Mouse (Mus musculus) monocyte, adult 59 days (primary cell): ENCODE measurements around the gene Olfr402. TPM values are rescaled to one million over a fixed set of nuclear protein-coding genes. Genes with fewer than 3 reads are reported as not detected.

Source experiments
- total RNA-seq, 2 experiments: library from RNA; stranded (reverse); gene quantifications; one replicate each; pipeline ENCODE4 v1.2.4; 2023

The Olfr402 gene
- not detected for total RNA-seq

DNA sequence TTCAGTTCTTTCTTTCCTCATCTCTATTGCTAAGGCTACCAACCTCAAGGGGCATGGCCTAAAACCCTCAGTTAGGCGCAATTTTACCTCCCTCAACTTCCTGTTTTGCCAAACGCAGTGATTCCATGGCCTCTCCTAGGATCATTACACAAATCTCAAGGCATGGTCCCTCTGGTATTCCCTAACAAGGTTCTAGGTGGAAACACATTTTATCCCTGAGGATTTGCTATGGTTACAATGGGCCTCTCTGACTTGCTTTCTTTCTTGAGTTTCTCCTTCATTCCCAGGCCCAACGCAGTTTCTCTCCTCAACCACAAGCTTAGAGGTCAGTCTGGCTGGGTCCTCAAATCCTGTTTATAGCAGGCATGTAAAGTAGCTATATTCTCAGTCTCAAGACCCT, at the start of gene Olfr402:
TSS of gene Olfr402 (plus strand) at position 301 of the 400 bp plus-strand sequence.

DNA sequence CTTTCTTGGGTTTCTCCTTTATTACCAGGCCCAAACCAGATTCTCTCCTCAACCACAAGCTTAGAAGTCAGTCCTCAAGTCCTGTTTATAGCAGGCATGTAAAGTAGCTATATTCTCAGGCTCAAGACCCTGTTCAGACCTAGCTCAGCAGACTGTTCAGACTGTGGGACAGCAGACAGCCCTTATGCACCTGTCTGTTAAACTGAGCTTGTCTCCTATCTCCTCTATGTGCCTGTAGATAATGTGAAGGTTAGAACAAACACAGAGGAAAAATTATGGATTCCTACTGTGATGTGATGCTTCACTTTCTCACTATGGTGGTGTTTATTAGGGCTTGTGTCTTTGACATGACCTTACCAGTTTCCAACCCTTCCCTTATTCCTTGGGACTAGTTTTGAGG, 39.9 kb upstream of the Olfr402 start, which contains the start of gene Olfr401:
TSS of gene Olfr401 (plus strand) at position 301 of the 400 bp plus-strand sequence.

DNA sequence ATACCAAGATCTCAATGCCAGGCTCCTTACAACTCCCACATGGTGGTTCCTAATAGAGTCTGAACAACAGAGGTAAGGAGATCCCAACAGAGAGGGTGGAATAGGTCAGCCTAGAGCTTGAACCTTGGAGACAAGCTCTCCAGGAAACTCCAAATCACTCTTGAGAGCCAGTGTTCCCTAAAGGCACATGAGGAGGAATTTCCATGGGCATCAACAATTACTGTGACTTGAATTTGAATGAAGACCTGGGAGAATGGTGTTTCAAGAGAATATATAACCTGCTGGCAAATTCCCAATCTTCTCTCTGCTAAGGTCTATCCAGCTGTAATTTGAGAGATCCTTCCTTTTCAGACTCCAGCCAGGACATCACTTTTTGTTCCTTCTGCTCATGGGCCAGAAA, 32.6 kb downstream of the Olfr402 start, which contains the start of gene Olfr403:
TSS of gene Olfr403 (plus strand) at position 301 of the 400 bp plus-strand sequence.

Other genes with a start within 250 kb of the Olfr402 start
- gene Olfr395, start 244.2 kb upstream of the Olfr402 start, total RNA-seq: not detected
- gene Olfr23, start 216.9 kb upstream of the Olfr402 start, total RNA-seq: not detected
- not detected for gene Olfr397, start 192.7 kb upstream of the Olfr402 start, total RNA-seq
- gene Olfr398, start 163.1 kb upstream of the Olfr402 start, total RNA-seq: not detected
- not detected for gene Olfr139, start 97.0 kb upstream of the Olfr402 start, total RNA-seq
- gene Olfr399, start 96.9 kb upstream of the Olfr402 start, total RNA-seq: not detected
- gene Zfp616, start 83.6 kb upstream of the Olfr402 start, total RNA-seq: not detected
- not detected for gene Olfr401, start 39.8 kb upstream of the Olfr402 start, total RNA-seq
- gene Olfr403, start 32.7 kb downstream of the Olfr402 start, total RNA-seq: not detected
- not detected for gene Olfr43, start 57.9 kb downstream of the Olfr402 start, total RNA-seq
- not detected for gene Olfr406, start 106.3 kb downstream of the Olfr402 start, total RNA-seq
- gene Olfr59, start 130.2 kb downstream of the Olfr402 start, total RNA-seq: not detected
- not detected for gene Olfr410, start 184.5 kb downstream of the Olfr402 start, total RNA-seq
- under 1 TPM in 1 of 2 experiments, not detected in 1; 0.47 TPM for gene Olfr411, start 199.1 kb downstream of the Olfr402 start, total RNA-seq
- gene Olfr412, start 208.5 kb downstream of the Olfr402 start, total RNA-seq: not detected